Mouse (Mus musculus) adrenal gland, postnatal 4 days (tissue): ENCODE measurements at regions not wholly inside any gene's neighbourhood (a gene's known extent, or its start where the extent isn't known, plus 50 kb on each side); places are given as distances from the start of the nearest gene placed in this dataset.

ENCODE experiments used
- DNase-seq, 2 experiments: peaks; one replicate each; pipeline ENCODE4 v3.0.0; 2021 to 2022; ENCODE audit warnings: low spot score in 2 of 2, mixed read lengths in 2 of 2

- DNase-seq = no peak
These were observed 288.6 kb upstream of the Zfp64 start for GRCm38 (mm10) chr2:169243981-169244380.

- DNase-seq = no peak
These were observed 282.5 kb upstream of the Zfp64 start for GRCm38 (mm10) chr2:169237856-169238255.

- no peak for DNase-seq
These were observed 281.9 kb upstream of the Zfp64 start for GRCm38 (mm10) chr2:169237321-169237720.

GRCm38 (mm10) chr2:169234368-169235070 is 279.1 kb upstream of the Zfp64 start:
- no peak for DNase-seq

GRCm38 (mm10) chr2:169233151-169234123 is 278.1 kb upstream of the Zfp64 start:
- no peak for DNase-seq

GRCm38 (mm10) chr2:169222264-169222663 is 266.9 kb upstream of the Zfp64 start:
- no peak for DNase-seq

- no peak for DNase-seq
These were observed 265.8 kb upstream of the Zfp64 start for GRCm38 (mm10) chr2:169221141-169221540.

- no peak for DNase-seq
These were observed 260.2 kb upstream of the Zfp64 start for GRCm38 (mm10) chr2:169215546-169216043.

GRCm38 (mm10) chr2:169214396-169214795 is 259.0 kb upstream of the Zfp64 start:
- no peak for DNase-seq

- DNase-seq = no peak
These were observed 257.9 kb upstream of the Zfp64 start for GRCm38 (mm10) chr2:169213314-169213713.

- no peak for DNase-seq
These were observed 257.4 kb upstream of the Zfp64 start for GRCm38 (mm10) chr2:169212676-169213257.

- peak in 1 of 2 experiments; percentile 11 for DNase-seq
These were observed 248.9 kb upstream of the Zfp64 start for GRCm38 (mm10) chr2:169204254-169204752.

- no peak for DNase-seq
These were observed 236.6 kb upstream of the Zfp64 start for GRCm38 (mm10) chr2:169191974-169192373.

- DNase-seq = no peak
These were observed 236.1 kb upstream of the Zfp64 start for GRCm38 (mm10) chr2:169191465-169191864.

- DNase-seq = no peak
These were observed 222.2 kb upstream of the Zfp64 start for GRCm38 (mm10) chr2:169177565-169177964.

- DNase-seq = no peak
These were observed 213.4 kb upstream of the Zfp64 start for GRCm38 (mm10) chr2:169168795-169169194.

GRCm38 (mm10) chr2:169168376-169168775 is 213.0 kb upstream of the Zfp64 start:
- DNase-seq = no peak

- DNase-seq = no peak
These were observed 206.3 kb upstream of the Zfp64 start for GRCm38 (mm10) chr2:169161651-169162050.

GRCm38 (mm10) chr2:169158760-169159159 is 203.4 kb upstream of the Zfp64 start:
- no peak for DNase-seq

GRCm38 (mm10) chr2:169158005-169158673 is 202.8 kb upstream of the Zfp64 start:
- DNase-seq = no peak

- no peak for DNase-seq
These were observed 201.5 kb upstream of the Zfp64 start for GRCm38 (mm10) chr2:169156908-169157307.
